Mouse (Mus musculus) embryonic stem cell, embryonic (primary cell): ENCODE measurements around the gene Car10.

Experiments used
- CTCF ChIA-PET, 4 experiments: fragments of 300-600 bp in 2 of 4; fragments of 350-600 bp in 2 of 4; sonication (Branson Sonifier 250); formaldehyde crosslinking; loops; one replicate each; lab custom pipeline; 2022; ENCODE audit warnings: inconsistent platforms in 2 of 4; lab: Charles Lee
- POLR2A ChIA-PET, 4 experiments: fragments of 300-600 bp in 2 of 4; fragments of 350-600 bp in 2 of 4; sonication (Branson Sonifier 250); formaldehyde crosslinking; loops; one replicate each; lab custom pipeline; 2022; ENCODE audit warnings: antibody characterized with exemption in 4 of 4, inconsistent platforms in 1 of 4; lab: Charles Lee

Gene Car10

DNA sequence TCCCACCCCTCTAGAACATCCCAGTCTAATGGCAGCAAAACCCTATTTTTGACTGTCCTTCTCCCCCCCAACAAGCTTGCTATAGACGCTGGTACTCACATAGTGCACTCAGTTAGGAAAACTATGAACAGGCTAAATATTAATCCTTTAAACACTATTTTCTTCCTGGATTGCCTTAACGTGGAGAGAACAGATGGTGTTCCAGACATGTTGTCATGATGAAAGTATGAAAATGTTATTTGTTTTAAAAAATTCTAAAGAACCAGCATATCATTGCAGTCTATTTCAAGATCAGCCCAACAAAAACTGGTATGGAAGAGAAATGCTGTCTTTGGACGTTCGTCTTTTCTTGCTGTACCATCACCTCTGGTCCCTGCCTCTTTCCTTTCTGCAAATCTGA lies 368.4 kb downstream of the Car10 start:
- CTCF ChIA-PET = interaction anchor here in 1 of 4 experiments (0.6 kb wide), 1 partner anchor 87 kb away, joined by 5 read pairs; no protein-coding TSS in a partner anchor

DNA sequence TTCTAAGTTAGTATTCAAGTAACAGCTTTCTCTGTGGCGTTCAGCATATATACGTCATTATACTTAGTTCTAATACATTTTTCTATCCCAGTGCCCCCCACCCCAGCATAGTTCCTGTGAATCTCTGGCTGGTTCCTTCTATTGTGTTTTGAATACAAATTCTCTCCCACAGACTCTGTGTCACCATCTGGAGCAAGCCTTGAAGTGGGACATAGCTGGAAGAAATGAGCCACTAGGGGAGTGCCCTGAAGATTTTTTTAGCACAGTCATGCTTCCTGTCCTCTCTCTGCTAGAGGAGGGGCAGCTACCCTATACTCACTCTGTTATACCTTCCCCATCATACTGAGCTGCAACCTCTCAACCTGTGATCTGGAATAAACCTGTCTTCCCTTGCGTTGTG lies 369.9 kb downstream of the Car10 start:
- ChIA-PET POLR2A (interaction anchor here in 1 of 4 experiments (0.5 kb wide), 1 partner anchor 26 kb away, joined by 3 read pairs; no protein-coding TSS in a partner anchor), CTCF (no interaction called here)

More for the DNA sequence above, 368.4 kb downstream of the Car10 start:
- POLR2A ChIA-PET = no interaction called here

DNA sequence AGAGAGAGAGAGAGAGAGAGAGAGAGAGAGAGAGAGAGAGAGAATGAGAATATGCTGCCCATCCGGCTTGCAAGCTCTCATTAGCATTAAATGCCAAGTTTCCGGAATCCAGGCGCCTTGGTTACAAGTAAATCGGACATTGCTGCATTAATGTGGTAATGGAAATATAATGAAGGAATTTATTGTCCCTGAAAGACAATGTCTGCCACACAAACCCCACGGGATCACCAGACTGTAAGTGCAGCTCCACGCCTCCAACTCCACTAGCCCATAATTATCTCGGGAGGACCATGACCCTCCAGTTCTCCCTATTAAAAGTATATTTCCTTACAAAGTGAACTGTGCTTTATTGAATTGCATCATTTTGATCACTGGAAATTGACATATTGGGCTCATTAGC lies 372.9 kb downstream of the Car10 start:
- POLR2A ChIA-PET = no interaction called here

DNA sequence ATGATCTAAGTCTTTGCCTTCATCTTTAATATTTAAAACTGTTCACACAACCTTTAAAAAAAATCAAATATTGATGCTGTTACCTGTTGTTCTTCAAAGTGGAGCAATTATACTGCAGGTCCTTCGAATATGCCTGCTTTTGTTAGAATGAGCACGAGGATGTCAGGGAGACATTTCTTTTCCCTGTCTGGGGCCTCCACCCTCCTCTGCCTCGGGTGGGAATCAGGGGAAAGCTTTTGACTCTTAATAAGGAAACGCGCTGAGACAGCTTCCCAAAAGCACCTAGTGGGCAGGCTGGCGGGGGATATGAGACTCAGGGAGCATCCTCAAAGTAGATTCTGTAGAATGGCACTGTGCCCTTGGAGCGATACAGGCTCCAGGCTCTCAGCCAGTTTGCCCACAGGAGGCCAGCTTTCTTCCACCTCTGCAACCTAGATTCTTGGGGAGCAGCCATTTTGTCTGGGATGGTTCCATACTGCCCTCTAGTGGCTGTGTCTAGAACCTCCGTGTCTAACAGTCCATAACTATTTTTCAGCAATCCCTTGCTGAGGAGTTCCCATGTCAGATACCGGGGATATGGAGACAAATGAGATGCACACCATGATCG lies 373.8 kb downstream of the Car10 start:
- POLR2A ChIA-PET = no interaction called here
- CTCF ChIA-PET = interaction anchor here in 3 of 4 experiments (0.6 to 1.2 kb wide), 9 partner anchors 8 to 375 kb away, joined by 3 to 6 read pairs (median 4); no protein-coding TSS in a partner anchor

More for the DNA sequence above, 372.9 kb downstream of the Car10 start:
- CTCF ChIA-PET = interaction anchor here in 2 of 4 experiments (0.6 to 1.2 kb wide), 3 partner anchors 13 to 529 kb away, joined by 4 to 9 read pairs (median 4); no protein-coding TSS in a partner anchor

DNA sequence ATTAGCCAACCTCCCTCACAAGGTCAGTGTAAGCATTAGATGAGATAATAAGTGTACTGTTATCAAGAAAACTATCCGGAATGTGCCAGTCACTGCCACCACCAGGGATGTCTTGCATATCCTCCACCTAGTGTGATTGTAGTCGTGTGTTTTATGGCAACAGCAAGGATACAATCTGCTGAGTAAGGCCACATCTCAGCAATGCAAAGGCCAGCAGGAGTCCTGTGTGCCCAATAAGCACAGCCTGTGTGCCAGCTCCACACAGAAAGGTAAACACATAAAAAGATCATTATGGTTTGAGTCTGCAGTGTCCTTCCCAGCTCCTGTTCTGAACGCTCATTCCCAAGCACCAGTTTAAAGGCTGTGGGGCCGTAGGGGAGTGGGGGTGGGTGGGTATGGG lies 386.8 kb downstream of the Car10 start:
- CTCF ChIA-PET = no interaction called here

DNA sequence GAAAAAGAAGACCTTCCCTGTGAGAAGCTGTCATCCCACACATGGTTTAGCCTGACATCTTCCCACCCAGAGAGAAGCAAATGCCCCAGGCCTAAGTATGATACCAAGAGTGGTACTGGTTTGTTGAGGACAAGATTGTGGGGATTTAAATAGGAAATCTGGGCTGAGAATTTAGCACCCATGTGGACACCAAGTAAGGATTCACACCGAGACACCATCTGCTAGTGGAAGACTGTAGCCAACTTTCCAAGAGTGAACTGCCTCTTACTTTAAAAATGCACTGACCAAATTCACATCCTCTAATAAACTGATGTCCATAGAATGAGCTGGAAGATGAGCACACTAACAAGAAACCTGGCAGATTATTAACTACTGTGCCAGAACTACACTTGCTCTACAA lies 389.2 kb downstream of the Car10 start:
- CTCF ChIA-PET = no interaction called here
- POLR2A ChIA-PET = no interaction called here

More for the DNA sequence above, 386.8 kb downstream of the Car10 start:
- POLR2A ChIA-PET = interaction anchor here in 1 of 4 experiments (0.9 kb wide), 1 partner anchor 55 kb away, joined by 3 read pairs; no protein-coding TSS in a partner anchor

DNA sequence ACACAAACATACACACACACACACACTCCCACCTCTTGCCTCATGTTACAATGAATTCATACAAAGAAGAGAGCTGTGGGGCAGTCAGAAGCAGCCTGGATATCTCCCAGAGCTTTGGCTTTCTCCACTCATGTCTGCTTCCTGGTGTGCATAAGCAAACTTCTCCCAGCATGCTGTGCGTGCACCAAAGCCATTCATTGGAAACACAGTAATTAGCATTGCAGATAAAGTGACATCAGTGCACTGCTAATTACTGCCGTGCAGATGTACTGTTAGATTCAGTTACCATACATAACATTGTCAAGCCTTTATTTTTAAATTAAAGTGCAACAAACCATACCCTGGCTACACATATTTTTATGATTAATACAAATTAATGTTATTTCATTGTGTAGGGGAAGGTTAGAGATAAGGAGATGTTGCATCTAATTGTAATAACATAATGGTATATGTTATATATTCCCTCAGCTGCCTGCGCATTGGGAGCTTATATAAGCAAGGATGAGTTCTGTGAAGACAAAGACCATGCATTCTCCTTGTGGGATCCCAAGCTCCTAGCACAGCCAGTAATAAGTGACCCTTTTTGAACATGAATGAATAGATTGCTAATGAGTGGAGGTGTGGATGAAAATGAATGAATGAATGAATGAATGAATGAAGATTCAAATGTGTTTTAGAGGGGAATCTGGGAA lies 390.2 kb downstream of the Car10 start:
- CTCF ChIA-PET = no interaction called here
- POLR2A ChIA-PET = no interaction called here

DNA sequence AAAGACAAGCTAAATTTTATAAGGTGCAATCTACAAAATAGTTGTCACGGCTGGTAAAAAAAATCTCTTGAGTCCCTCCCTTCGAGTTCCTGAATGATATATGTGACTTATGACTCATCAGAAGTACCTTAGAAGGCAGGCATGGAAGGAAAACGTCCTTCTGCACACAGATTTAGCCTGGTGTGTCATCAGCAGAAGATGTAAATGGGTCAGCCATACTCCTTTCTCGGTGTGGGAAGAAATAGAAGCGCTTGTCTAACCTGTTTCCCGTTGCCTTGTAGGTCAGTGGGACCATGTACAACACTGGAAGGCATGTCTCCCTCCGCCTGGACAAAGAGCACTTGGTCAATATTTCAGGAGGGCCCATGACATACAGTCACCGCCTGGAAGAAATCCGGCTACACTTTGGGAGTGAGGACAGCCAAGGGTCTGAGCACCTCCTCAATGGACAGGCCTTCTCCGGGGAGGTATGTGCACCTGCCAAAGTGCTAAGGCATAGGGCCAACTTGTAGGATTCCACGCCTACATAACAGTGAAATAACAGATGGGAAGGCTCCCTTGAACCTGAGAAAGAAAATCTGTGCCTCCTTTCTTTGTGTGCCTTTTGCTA lies 392.5 kb downstream of the Car10 start:
- ChIA-PET CTCF (no interaction called here), POLR2A (no interaction called here)

DNA sequence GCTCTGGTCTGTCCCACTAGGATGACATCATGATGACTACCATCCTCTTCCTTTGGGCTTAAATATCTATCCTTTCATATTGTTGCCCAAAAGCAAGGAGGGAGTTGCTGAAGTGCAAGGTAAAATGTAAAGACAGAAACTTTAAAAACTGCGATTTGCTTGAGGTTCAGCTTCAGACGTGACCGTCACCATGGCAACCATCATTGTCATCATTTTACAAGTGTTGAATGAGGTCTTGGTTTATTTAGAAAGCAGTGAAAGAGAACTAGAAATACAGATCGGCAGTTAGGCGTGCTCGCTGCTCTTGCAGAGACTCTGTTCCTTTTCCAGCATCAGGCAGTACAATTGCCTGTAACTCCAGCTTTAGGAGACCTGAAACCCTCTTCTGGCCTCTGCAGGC lies 400.1 kb downstream of the Car10 start:
- ChIA-PET CTCF (no interaction called here), POLR2A (no interaction called here)

DNA sequence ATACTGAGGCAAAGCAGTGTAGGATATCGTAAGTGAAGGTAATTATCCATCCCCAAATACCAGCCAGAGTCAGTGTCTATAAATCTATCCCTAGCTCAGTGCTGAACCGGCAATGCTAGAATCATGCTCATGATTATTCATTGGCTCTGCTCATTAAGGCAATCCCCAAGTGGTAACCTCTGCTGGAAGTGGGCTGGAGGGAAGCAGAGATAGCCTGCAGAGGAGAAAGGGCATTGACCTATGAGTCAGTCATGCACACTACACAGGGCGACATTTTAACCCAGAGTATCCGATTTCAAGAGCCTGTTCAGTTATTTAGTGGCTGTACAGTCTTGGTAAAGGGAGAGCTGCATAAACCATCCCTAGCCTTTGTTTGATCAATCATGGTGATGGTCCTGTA lies 402.6 kb downstream of the Car10 start:
- ChIA-PET POLR2A (no interaction called here), CTCF (no interaction called here)

DNA sequence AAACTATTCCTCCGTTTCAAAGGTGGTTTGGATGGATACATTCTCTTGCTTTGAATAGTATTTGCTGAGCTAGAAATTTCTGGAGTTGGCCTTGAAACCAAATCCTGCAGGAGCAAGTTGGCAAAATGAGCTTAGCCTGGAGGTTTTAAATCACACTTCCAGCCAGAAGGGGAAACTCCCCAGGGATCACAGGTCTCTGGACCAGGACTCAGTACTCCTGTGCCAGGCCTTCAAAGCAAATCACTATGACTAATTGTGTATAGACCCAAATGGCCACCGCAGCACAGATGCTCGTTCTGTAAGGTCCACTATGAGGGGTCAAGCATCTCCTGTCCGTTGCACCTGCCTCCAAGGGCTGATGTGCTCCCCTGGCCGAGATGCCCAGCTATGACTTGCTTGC lies 403.8 kb downstream of the Car10 start:
- ChIA-PET POLR2A (no interaction called here), CTCF (no interaction called here)

DNA sequence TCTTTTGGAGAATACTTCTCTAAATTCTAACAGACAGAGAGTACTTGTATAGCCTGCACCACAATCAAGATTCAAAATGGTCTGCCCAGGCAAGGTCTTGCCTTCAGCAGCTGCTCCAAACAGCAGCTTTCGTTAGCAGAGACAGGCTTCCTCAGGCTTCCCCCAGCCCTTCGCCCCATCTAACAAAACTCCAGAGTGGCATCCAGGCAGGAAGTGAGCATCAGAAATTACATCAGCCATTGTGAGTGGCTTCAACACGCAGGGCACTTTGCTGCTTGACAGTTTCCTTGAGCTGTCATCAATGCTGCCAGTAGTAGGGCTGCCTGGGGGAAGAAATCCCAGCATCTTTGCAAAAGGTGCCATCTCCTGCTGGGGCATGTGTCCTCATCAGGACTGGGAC lies 405.0 kb downstream of the Car10 start:
- ChIA-PET CTCF (interaction anchor here in 1 of 4 experiments (1.3 kb wide), 1 partner anchor 17 kb away, joined by 3 read pairs; no protein-coding TSS in a partner anchor), POLR2A (no interaction called here)

DNA sequence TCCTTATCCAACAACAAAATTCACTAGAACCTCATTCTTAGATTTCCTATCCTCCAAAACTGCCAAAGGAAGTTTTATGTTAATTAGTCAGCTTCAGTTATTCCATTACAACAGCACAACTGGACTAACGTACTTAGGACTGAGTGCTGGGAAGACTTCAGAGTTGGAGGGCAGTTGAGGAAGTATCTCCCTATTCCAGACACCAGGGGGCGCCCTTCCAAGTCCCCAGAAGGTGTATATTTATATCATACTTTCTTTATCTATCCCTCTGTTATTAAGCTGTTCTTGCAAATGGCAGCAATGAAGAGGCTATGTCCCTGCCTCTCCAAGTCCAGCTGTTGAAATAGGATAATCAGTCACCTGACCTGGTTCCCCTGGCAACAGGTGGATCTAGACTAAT lies 405.6 kb downstream of the Car10 start:
- POLR2A ChIA-PET = no interaction called here
- CTCF ChIA-PET = interaction anchor here (0.6 to 1.3 kb wide), 5 partner anchors 16 to 353 kb away, joined by 3 to 5 read pairs (median 3); no protein-coding TSS in a partner anchor

DNA sequence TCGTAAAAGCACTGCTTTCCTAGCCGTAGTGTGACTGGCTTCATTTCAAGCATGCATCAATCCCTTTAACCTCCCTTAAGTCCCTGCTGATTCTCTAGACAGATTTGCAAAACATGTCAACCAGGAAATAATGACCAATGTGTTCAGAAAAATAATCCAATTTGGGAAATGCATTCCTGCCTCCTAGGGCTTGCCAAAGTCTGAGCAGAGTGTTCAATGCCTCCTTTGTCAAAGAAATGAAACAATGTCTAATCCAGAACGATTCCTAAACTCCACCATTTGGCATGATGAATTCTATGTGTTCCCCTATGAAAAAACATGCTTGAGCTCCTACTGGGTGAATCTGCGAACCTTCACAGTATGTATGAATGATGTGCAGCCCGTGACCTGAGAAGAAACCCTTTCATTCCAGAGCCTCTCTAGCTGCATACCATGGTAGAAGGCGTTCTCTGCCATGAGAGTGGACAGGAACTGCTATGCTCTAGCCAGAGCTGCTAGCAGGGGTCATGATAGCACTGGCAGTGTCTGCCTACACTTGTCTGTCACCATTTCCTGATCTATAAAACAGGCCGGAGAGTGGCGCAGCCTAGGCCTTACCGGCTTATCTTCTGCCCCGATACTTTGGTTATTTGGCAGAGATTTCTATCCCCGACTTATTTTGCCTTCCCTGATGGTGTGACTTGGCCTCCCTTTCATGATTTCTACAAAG lies 411.9 kb downstream of the Car10 start:
- ChIA-PET POLR2A (no interaction called here), CTCF (no interaction called here)

DNA sequence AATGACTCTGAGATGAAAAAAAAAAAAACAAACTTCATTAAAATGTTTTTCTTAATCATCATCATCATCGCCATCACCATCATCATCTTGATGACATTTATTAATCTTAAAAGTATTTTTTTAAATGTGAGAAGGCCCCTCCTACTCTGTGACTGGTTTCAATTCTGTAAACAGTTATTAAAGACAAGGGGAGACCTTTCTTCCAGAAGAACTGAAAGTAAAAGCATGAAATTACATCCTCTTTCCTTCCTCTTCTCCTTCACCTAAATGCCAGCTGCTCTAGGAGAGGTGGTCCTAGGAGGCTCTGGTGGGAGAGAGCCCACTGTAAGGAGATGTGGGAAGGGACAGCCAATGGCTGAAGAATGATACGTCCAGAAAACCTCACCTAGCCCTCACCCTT lies 415.0 kb downstream of the Car10 start:
- ChIA-PET POLR2A (no interaction called here), CTCF (no interaction called here)

DNA sequence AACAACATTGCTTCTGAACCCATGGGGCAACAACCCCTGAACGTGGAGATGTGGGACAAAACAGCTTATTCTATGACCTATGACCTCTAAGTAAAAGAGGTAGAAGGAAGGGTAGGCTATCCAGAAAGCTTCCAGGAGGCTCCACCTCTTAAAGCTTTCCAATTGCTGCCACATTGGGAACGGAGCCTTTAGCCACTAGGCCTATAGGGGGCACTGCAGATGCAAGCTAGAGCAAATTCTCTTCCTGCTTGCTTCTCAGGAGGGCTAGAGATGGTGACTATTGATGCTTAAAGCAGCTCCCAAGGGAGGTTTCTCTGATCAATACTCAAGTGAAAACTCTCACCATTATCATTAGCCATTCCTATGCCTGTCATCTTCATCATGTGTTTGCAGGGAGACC lies 416.6 kb downstream of the Car10 start:
- ChIA-PET POLR2A (no interaction called here), CTCF (interaction anchor here in 1 of 4 experiments (0.6 to 1.1 kb wide), 5 partner anchors 8 to 315 kb away, joined by 3 to 6 read pairs (median 4); no protein-coding TSS in a partner anchor)

DNA sequence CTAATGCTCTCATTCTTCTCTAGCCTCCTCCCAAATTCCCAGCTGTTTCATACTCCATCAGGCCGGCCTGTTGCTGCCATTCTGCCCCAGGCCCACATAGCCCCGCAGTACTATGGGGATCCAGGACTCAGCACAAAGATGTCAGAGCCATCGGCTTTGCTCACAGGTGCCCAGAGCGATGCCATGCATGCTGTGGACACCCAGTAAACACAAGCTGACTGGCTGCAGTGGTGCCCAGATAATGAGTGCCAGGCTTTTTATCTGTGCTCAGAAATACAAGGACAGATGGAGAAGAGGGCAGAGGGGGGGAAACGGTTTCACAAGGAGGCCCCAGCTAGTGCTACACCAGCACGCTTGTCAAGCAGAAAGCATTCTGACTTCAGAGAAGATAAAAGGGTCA lies 417.7 kb downstream of the Car10 start:
- POLR2A ChIA-PET = no interaction called here
- CTCF ChIA-PET = no interaction called here

DNA sequence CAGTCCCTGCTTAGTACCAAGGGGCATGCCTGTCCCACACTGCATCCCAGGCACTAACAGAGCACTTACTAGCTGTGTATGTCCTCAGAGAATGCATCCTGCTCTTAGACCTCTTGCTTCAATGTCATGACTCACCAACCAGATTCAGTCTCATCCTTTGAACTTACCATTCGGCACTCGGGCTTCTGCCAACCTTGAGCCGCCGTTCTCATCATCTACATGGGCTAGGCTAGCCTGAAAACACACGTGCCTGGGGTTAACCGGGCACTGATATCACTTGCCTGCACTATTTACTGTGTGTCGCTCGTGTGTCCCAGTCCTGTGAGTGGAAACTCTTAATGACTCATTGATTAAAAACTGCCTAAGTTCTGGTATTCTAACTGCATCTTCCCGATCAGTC lies 418.4 kb downstream of the Car10 start:
- ChIA-PET POLR2A (no interaction called here), CTCF (no interaction called here)

DNA sequence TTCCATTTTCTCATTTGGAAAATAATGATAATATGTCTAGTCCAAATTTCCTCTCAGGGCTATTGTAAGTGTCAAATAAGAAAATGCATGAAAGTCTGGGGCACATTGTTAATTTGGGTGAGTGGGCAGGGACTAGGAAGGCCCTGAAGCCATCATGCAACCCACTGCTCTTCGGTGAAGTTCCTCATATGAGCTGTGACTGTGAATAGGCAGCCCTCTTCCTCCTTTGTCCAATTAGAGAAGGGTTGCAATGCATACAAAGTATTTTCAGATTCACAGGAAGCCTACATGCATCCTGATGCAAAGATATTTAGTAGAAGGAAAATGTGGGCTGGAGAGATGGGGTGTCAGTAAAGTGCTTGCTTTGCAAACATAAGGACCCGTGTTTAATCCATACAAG lies 419.1 kb downstream of the Car10 start:
- POLR2A ChIA-PET = interaction anchor here in 1 of 4 experiments (0.6 kb wide), 1 partner anchor 190 kb away, joined by 5 read pairs; no protein-coding TSS in a partner anchor
- CTCF ChIA-PET = no interaction called here
